Mouse (Mus musculus) activated CD4-positive, CD25-positive, alpha-beta regulatory T cell, adult 4 months (primary cell): Measurements from ENCODE around the gene Olfr55. TPM values are rescaled to one million over a fixed set of nuclear protein-coding genes. Genes with fewer than 3 reads are reported as not detected.
"Not testable (repeated sequence)": the region's sequence is repeated elsewhere in the genome, so short reads cannot be mapped to it uniquely, and the experiment has no call there.

Experiments used
- ATAC-seq: one replicate; pipeline ENCODE4 v1.8.0; 2017
- polyA plus RNA-seq, 2 experiments: library from polyadenylated mRNA; unstranded; fragments of 100-300 nt; shearing (Covaris generic); gene quantifications; one replicate each; pipeline ENCODE4 v1.2.1; 2017

The Olfr55 gene
- polyA plus RNA-seq = not detected

GRCm38 (mm10) chr17:33168147-33168546 is at the start of gene Olfr55:
TSS of gene Olfr55 (plus strand) at chr17:33168447.
- ATAC-seq = not testable (repeated sequence)

GRCm38 (mm10) chr17:33124546-33124945 is 43.7 kb upstream of the Olfr55 start:
- ATAC-seq = no peak

GRCm38 (mm10) chr17:33126257-33126656 is 42.0 kb upstream of the Olfr55 start:
- no peak for ATAC-seq

DNA sequence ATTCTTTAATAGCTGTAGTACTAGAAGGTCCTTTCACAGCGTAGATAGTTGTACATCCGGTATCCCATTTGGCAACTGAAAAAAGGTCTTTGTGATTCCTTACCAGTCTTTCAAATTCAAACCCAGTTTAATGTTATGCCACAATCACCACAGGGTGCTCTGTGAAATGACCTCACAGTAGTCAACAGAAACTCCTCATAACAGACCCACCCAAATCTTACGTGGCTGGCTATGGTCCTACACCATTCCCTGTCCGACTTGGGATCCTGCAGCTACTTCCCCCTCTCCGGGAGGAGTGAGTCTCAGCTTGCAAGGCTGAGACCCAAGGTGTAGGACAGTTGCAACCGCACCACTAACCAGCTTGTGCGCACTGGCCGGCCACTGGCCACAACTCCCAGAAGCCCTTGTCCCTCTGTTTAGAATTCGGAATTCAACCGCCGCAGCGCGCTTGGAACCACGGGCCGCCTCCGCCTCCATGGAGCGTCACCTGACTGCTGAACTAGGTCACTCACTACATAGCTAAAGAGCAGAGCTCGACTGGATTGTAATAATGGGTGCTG is 28.9 kb upstream of the Olfr55 start, which contains the start of gene Morc2b:
TSS of gene Morc2b (minus strand) at position 423 of the 560 bp plus-strand sequence.
- no peak for ATAC-seq

DNA sequence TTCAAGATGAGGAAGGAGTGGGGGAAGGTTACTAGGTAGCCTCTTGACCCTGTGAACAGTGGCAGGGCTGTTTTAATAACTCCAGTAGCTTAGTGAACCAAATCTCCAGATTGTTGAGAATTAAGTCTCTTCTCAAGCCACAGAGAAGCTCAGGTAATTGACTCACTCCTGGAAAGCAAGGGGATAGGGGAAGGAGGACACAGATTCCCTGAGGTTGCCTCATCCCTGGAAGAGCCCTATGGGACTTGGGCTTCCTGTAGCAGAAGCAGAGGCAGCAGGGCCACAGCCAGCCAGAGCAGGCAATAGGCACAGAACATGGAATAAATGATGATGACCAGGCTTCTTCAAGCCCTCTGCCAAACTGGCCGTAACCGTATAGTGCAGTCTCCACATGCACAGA is 22.8 kb downstream of the Olfr55 start, which contains the start of gene Olfr239:
TSS of gene Olfr239 (plus strand) at position 301 of the 400 bp plus-strand sequence.
- not testable (repeated sequence) for ATAC-seq

DNA sequence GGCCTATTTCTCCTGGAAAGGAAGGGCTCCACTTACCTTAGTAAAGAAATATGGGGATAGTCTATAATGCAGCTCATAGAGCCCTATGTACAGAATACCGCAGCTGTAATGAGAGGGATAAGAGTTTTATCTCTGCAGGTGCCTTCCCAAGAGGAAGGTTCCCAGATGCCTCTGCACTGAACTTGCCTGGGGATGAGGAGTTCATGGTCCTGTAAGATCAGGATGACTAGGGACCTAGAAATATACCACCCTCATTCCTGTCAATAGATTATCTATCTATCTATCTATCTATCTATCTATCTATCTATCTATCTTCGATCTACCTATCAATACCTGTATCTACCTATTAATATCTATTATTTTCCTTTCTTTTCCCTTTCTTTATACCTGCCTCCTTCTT is 53.3 kb downstream of the Olfr55 start, which contains the start of gene Olfr1564:
TSS of gene Olfr1564 (minus strand) at position 101 of the 400 bp plus-strand sequence.
- no peak for ATAC-seq

Other genes starting within 250 kb of the Olfr55 start
- 10 to 100 TPM; 26.7 to 31.2 TPM for gene Cyp4f13, start 221.0 kb upstream of the Olfr55 start, polyA plus RNA-seq
- gene Zfp472, start 202.6 kb upstream of the Olfr55 start, polyA plus RNA-seq = 10 to 100 TPM; 24.7 to 27.8 TPM
- 10 to 100 TPM; 17.8 to 18.1 TPM for gene Zfp952, start 175.3 kb upstream of the Olfr55 start, polyA plus RNA-seq
- gene Zfp763, start 135.0 kb upstream of the Olfr55 start, polyA plus RNA-seq = 1 to 10 TPM; 7.9 to 8.9 TPM
- not detected for gene 4921501E09Rik, start 100.4 kb upstream of the Olfr55 start, polyA plus RNA-seq
- gene Zfp563, start 79.1 kb upstream of the Olfr55 start, polyA plus RNA-seq = 1 to 10 TPM; 5.8 to 6.1 TPM
- gene Morc2b, start 28.8 kb upstream of the Olfr55 start, polyA plus RNA-seq = not detected
- not detected for gene Olfr239, start 22.9 kb downstream of the Olfr55 start, polyA plus RNA-seq
- gene Olfr1564, start 53.2 kb downstream of the Olfr55 start, polyA plus RNA-seq = not detected
- 10 to 100 TPM; 12.4 to 14.4 TPM for gene Zfp955a, start 86.7 kb downstream of the Olfr55 start, polyA plus RNA-seq
- under 1 TPM in 1 of 2 experiments, not detected in 1; 0.12 TPM for gene Olfr63, start 96.2 kb downstream of the Olfr55 start, polyA plus RNA-seq
- 1 to 10 TPM; 7.9 to 8.8 TPM for gene Zfp955b, start 121.1 kb downstream of the Olfr55 start, polyA plus RNA-seq
- gene Zfp81, start 190.4 kb downstream of the Olfr55 start, polyA plus RNA-seq = 10 to 100 TPM in 1 of 2 experiments, 1 to 10 TPM in 1; 7.7 to 10.4 TPM
- gene Zfp101, start 226.2 kb downstream of the Olfr55 start, polyA plus RNA-seq = 10 to 100 TPM in 1 of 2 experiments, 1 to 10 TPM in 1; 9.0 to 13.8 TPM